Mouse (Mus musculus): ENCODE measurements around the gene Cntd1. TPM values are rescaled to one million over a fixed set of nuclear protein-coding genes. Genes with fewer than 3 reads are reported as not detected.

Gene Cntd1
- total RNA-seq, 2 experiments from 2014 or later = 0.33 to 0.99 TPM

DNA sequence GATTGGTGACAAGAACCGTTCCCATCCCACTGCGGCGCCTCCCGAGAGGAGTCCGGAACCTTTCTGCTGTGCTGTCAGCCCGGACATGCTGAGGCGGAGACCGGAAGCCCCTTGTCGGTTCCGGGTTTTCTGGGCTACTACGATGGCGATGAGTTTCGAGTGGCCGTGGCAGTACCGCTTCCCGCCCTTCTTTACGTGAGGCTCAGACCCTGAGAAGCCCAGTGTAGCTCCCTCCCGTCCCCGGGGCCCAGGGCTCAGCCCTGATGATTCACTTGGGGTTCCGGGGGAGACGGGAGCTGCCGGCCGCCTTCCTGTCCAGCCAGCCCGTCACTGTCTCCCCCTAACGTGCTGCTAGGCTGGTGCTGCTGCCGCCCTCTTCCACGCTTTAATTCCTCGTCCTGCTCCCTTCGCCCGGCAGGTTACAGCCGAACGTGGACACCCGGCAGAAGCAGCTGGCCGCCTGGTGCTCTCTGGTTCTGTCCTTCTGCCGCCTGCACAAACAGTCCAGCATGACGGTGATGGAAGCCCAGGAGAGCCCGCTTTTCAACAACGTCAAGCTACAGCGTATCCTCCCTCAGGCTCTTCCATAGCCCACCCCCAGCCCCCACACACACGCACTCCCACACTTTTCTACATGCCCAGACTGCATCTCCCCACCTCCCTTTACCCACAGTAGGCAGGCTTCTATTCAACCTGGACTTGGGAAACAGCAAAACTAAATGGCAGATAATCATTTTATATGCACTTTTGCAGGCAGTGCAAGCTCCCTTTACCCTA is 25.0 kb upstream of the Cntd1 start, which contains the start of gene Vps25:
Gene Vps25 (plus strand): TSS at position 95 of the 777 bp plus-strand sequence.
- peak; percentile 79 to 82 for DNase-seq (ENCODE audit: low spot score in 2 of 2)

DNA sequence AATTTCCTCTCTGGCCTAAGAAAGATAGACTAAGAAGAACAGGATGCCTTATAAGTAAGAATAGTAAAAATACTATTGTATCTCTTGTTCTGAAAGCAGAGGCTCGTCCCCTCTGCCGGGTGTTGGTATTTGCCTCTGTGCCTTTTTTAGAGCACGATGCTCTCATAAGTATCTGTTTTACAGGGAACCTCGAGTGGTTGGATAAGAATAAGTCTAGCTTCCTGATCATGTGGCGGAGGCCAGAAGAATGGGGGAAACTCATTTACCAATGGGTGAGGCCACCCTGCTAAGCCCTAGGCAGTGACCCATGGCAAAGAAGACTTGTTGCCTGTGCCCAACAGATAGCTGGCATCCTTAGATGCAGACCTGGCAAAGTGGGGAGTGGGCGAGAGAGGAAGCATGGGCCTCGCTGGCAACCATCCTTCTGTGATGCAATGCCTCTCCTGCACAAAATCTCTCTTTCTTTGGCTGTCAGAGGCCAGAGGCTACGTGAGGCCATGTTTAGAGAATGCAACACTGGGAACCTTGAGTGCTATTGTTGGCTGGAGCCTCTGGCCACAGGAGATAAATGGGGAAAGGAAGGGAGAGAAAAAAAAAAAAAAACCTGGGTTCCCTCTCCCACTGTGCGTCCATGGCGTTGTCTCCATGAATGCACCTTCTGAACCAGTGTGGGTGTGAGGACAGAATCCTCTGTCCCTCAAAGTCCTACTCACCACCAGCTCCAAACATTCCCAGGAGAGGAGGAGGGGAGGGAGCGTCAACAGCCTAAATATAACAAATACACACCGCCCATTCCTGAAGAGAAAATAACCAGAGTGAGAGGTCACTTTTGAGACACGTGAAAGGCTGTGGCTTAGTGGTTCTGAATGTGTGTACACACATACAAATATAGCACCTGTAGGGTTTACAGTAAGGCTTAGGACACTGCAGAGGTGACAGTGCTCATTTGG is 22.7 kb upstream of the Cntd1 start:
- no peak for DNase-seq (ENCODE audit: low spot score in 2 of 2)

DNA sequence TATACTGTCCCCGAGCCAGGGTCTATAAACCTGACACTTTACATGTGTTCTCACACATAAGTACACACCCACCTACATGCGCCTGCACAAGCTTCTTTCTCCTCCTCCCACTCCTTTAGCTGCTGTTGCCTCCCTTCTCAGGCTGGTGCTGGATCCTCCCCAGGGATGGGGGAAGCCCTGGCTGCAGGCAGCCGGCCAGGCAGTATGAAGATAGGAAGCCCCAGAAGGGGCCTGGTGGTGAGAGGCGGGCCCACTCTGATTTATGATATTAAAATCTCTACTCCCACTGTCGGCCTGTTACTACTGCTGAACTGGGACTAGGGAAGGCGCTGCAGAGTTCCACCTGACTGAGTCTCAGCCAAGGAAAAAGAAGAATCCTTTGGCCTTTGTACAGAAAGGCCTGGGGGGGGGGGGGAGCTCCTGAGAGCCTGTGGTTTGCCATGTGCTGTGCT is 19.5 kb upstream of the Cntd1 start:
- DNase-seq (ENCODE audit: low spot score in 2 of 2) = no peak

DNA sequence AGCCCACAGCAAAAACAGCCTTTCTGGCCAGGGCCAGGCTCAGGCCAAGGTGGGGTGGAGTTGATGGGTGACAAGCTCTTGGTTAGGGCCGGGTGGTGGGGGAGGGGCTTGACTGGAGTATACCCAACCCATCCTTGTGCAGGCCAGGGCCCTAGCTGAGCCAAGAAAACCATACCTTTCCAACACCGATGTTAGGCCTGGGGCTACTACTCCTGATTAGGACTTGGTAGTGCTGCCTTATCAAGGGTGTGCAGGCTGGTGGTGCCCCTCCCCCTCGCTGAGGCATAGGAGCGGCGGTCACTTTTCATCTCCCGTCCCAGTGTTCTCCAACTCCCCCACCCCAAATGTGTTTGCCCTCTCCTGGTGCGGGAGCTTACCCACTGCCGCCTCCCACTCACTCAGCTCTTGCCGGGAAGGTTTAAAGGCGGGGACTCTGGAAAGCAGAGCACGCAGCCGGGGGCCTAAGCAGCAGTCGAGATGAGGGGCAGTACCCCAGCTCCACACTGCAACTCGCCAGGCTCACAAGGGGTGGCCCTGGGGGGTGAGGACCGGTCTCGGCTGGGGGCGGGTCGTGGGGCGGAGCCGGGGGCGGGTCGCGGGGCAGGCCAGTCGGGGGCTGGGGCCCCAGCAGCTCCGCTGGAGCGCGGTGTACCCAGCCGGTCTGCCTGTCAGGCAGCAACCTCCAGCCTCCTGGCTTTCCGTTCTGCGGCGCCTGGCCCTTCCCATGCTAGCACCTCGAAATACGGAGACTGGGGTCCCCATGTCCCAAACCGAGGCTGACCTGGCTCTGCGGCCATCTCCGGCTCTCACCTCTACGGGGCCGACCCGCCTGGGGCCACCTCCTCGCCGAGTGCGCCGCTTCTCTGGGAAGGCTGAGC is 18.6 kb upstream of the Cntd1 start, which contains the start of gene Wnk4:
Gene Wnk4 (plus strand): TSS at position 620 of the 878 bp plus-strand sequence.
- DNase-seq (ENCODE audit: low spot score in 2 of 2) = peak; percentile 56 to 59

DNA sequence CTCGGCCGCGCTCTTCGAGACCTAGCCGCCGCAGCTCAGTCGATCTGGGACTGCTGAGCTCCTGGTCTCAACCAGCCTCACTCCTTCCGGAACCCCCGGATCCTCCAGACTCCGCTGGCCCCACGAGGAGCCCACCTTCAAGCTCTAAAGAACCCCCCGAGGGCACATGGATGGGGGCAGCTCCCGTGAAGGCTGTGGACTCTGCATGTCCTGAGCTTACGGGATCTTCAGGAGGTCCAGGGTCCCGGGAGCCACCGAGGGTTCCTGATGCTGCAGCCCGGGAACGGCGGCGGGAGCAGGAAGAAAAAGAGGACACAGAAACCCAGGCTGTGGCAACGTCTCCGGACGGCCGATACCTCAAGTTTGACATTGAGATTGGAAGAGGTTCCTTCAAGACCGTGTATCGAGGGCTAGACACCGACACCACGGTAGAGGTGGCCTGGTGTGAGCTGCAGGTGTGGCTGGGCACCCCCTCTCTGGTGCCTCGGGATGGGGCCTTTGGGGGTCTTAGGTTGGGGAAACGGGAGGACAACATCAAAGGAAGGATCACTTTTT is 17.9 kb upstream of the Cntd1 start:
- no peak for DNase-seq (ENCODE audit: low spot score in 2 of 2)

DNA sequence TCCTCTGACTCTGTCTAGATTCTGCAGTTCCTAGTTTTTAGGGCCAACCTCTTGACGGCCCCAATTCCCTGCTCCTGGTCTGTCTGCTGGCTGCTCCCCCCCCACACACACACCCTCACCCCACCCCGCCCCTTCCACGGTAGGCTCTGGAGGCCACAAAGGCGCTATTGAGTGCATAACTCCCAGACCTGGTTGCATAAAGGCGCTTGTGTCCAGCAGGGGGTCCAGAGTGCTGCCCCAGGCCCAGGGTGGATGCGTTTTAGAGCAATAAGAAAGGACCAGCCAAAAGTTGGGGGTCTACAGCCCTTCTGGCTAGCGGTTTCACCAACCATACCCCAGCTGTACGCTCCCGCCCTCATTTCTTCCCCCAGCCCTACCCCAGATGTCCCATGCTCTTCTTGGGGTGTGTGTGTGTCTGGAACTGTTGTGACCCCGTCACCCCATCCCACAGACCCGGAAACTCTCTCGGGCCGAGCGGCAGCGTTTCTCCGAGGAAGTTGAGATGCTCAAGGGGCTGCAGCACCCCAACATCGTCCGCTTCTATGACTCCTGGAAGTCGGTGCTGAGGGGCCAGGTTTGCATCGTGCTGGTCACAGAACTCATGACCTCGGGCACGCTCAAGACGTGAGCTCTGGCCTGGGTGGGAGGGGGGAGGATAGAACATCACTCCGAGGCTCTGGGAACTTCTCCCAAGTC is 16.4 kb upstream of the Cntd1 start:
- DNase-seq (ENCODE audit: low spot score in 2 of 2) = no peak

DNA sequence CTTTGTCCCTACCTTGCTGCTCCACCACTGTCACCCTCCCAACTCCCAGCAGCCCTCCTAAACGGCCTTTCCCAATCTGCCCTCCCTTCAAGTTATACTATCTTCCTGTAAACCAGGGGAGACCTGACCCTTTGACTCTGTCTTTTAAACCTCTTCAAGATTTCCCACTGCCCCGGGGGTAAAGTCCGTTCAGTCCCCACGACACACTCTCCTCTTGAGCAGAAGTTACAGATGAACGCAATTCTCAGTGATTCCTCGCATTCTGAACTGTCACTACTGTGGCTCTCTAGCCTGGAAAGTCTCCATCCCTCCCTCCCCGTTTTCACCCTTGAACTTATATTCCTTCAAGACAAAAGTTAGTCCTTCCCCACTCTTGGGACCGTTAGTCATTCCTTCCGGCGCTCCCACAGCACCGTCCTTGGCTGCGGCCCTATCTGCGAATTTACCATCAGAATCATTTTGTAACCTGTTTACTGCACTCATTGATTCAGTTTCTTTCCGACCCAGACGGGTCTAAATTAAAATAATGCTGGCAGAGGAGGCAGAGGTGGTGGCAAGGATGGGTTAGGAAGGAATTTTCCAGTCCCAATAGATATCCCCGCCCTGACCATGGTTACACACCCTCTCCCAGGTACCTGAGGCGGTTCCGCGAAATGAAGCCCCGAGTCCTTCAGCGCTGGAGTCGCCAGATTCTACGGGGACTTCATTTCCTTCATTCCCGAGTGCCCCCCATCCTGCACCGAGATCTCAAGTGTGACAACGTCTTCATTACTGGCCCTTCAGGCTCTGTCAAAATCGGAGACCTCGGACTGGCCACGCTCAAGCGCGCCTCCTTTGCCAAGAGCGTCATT is 15.4 kb upstream of the Cntd1 start:
- no peak for DNase-seq (ENCODE audit: low spot score in 2 of 2)

DNA sequence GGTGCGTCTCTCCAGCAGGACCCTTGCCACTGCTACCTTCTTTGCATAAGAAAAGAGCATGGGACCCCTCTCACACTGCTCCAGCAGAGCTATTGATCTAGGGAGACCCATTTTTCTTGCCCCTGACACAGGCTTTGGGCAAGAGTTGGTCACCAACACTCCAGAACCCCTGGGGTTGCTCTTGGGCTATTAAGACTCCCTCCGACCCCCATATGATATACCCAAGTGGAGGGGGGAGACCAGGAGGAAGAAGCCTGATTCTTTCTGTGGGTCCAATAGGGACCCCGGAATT is 14.9 kb upstream of the Cntd1 start:
- DNase-seq (ENCODE audit: low spot score in 2 of 2) = no peak

DNA sequence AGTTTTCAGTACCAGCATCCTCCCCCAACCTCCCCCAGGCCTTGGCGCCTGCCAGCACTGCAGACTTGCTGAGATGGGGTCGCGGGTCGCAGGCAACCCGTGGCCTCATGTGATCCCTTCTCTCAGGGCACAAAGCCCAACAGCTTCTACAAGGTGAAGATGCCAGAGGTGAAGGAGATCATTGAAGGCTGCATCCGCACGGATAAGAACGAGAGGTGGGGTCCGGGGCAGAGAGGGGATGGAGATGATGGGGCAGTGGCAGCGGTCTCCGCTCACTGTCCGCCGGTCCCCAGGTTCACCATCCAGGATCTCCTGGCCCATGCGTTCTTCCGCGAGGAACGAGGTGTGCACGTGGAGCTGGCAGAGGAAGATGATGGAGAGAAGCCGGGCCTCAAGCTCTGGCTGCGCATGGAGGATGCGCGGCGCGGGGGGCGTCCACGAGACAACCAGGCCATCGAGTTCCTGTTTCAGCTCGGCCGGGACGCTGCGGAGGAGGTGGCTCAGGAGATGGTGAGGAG is 13.8 kb upstream of the Cntd1 start:
- no peak for DNase-seq (ENCODE audit: low spot score in 2 of 2)

DNA sequence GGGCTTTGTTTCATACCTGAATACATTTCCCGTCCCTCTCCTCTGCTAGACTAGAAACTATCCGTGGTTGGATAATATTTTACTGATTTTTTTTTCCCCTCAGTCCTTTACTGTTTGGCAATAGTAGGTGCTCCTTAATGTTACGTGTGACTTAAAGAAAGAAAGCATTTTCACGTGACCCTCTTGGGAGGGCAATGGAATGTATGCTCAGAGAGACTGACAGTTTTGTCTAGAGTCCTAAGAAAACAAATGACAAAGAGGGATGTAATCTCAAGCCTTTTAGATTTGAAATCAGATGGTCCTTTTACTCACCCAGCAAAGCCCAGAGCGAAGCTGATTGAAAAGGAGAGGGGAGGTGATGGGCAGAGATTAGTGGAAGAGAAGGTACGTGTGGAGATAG is 12.9 kb upstream of the Cntd1 start:
- DNase-seq (ENCODE audit: low spot score in 2 of 2) = no peak

DNA sequence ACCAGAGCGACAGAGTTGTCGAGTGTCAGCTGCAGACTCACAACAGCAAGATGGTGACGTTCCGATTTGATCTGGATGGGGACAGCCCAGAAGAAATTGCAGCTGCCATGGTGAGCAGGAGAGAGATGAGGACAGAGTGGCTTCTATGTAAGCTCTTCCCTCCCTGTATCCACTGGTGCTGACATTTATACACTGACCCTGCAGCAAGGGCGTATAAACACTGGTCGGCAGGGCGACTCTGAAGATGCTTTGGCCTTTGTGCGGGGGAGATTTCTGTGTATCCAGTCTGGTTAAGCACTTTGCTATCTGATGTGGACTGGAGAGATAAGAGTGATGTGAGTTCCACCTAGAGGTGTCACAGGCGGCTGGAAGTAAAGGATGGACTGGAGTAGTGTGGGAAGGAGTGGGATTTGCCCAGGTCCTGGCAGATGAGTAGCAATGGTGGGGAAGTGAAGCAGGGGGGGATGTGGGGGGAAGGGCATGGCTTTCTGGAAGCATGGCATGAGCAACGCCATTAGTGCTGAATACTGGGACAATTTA is 9.2 kb upstream of the Cntd1 start:
- DNase-seq (ENCODE audit: low spot score in 2 of 2) = no peak

DNA sequence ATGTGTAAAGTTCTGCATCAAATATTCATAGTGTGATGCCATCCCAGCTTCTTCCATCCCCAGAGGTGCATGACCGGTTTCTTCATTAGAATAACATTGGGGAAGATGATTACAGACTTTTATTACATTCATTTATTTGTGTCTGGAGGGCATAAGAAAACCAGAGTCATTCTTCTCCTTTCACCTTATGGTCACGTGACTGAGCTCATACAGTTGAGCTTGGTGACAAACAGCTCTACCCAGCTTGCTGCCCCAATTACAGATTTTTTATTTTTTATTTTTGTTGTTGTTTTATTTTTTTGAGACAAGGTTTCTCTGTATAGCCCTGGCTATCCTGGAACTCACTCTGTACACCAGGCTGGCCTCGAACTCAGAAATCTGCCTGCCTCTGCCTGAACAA is 6.4 kb upstream of the Cntd1 start:
- no peak for DNase-seq (ENCODE audit: low spot score in 2 of 2)

DNA sequence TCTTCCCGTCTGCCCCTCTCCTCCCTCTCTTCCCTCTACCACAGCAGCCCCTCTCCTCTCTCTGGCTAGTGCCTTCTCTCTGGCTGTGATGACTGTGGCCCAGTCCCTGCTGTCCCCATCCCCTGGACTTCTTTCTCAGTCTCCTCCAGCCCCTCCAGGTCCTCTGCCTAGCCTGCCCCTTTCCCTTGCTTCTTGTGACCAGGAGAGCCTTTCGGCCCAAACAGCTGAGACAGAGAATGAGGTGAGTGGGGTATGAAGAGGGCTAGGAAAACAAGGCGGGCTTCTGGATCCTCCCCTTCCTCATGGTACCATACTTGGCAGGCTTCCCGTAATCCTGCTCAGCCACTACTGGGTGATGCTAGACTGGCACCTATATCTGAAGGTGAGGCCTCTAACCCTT is 3.5 kb upstream of the Cntd1 start:
- DNase-seq (ENCODE audit: low spot score in 2 of 2) = no peak

DNA sequence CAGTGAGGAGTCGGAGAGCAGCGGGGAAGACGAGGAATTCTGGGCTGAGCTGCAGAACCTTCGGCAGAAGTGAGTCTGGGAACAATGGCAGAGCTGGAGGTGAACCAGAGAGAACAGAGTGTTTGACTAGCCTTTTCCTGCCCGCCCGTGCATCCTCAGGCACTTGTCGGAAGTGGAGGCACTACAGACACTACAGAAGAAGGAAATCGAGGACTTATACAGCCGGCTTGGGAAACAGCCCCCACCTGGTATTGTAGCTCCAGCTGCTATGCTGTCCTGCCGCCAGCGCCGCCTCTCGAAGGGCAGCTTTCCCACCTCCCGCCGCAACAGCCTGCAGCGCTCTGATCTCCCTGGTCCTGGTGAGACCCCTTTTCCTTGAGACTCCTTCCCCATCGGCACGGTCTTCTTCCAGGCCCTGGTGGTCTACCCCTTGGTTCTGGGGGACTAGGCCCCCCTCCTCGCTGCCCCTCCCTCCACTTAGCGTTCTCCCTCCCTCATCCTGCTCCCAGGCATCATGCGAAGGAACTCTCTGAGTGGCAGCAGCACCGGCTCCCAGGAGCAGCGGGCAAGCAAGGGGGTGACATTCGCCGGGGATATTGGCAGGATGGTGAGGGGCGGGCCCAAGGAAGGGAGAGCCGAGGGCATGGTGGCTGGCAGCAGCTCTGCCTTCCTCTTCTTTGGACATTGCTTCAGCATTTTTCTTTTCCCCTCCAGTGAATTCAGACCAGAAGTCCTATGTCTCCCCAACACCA is 2.3 kb upstream of the Cntd1 start:
- DNase-seq (ENCODE audit: low spot score in 2 of 2) = no peak

DNA sequence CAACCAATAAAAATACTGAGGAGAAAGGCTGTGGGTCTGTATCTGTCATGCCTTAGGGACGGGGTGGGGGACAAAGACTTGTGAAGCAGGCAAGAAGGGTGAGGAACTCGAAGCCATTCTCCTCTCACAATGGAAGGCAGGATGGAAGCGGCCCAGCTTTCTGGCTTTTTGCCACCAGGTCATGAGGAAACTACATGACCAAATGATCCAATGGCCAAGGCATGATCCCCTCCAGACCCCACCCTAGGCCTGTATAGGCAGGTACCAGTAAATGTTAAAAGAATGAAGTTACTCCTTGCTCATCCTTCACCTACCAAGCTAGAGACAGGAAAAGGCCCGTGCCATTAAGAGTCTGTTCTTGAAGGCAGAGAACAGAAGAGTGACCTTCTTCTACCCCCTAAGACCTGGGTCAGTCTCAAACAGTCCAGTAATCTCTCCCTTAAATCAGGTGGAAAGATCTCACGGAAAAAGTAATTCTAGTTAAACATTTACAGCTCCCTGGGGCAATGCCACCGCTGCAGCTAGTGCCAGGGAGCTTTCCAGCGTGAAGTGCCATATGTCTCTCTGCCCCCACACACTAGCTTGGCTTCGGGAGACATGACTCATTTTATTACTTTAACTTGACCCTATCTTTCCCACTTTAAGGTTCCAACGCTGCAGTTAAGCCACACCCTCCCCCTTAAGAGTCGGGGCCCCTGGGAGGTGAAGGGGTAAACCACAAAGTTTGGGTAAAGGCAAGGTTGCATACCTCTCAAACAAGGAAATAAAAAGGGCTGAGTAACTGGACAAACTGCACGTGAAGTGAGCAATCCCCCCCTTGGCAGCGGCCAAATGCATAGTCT is 1.2 kb upstream of the Cntd1 start:
- no peak for DNase-seq (ENCODE audit: low spot score in 2 of 2)

DNA sequence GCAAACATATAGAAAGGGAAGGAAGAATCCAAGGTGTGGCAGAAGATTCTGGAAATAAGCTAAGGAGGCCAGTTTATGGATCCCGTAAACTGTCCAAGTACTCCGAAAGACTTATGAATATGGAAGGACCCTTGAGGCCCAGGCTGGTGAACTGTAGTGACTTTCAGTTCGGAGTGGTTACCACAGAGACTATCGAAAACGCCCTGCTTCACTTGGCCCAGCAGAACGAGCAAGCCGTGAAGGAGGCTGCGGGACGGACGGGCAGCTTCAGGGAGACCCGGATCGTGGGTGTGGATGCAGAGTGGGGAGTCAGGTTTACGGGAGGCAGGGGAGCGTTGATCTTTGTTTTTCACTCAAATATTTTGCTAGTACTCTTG is 369 bp downstream of the Cntd1 start:
- DNase-seq (ENCODE audit: low spot score in 2 of 2) = no peak

DNA sequence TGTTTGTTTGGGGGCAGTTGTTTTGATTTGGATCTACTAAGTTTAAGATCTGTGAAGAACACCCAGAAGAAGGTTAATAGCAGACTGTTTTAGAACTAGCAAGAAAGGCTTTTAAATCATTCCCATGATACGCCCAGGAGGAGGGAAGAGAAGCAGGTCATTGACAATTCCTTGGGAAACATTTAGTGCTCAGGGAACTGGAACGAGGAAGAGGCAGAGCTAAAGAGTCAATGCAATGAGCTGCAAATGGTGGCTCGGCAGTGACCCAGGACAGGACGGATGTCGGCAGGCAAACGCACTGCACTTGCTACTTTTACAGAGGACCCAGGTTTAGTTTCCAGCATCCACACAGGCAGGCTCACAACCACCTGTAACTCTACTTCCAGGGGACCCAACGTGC is 2.0 kb downstream of the Cntd1 start:
- DNase-seq (ENCODE audit: low spot score in 2 of 2) = no peak

Data from adrenal gland, adult 18-20 months (tissue).